In the genomic region with DNA sequence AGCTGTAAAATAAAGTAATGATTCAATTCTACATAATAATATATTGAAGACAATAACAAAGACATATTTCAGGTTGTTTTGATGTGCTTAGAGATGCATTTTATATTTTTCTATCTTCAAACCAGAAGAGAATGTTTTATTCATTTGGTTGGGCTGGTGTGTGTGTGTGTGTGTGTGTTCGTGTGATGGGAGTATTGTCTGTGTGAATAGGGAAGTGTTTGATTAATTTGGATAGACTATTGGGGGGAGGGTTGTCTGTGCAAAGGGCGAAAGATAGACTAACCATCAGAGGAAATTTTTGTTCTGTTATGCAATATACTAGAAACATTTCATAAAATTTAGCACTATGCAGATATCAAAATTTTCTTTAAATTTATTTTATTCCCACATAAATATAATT, we compare ENCODE assay signal across 29 mouse cellular contexts.
DNase-seq lines count a peak whose midpoint lies in the region; ATAC-seq and TF ChIP-seq lines count a peak whose summit lies in the region.
"Had no signal": no experiment of that assay in that cellular context is flagged by ENCODE, and none has a peak within 500 bp of the region (broad histone marks: within the 10 kb centered on the region; RNA-seq: fewer than 3 reads in every experiment).

No protein-coding gene starts in this region.

- peak; percentile 28 for DNase-seq in hindbrain, embryonic 11.5 days (ENCODE audit: low spot score)
- no peak for DNase-seq in hindbrain, embryonic 10.5 days (ENCODE audit: low spot score)
- no peak for DNase-seq in midbrain, embryonic 11.5 days (ENCODE audit: low spot score, missing footprints)
- no peak for DNase-seq in midbrain, embryonic 10.5 days (ENCODE audit: low spot score)
- no peak for DNase-seq in lung, adult 2 months
- DNase-seq in liver, embryonic 11.5 days (ENCODE audit: low spot score): no peak
- DNase-seq: adrenal gland, adult 8-10 months; adrenal gland, postnatal 25 days; cerebellum, adult 11-12 months; cerebellum, adult 8-10 months; cerebellum, postnatal 10 days; cerebellum, postnatal 36 days; embryo, embryonic 11 days; gastrocnemius, postnatal 14 days; heart, adult 18-20 months; heart, postnatal 10 days; heart, postnatal 36 days had no signal

- no peak overlapping the region for H3K9ac ChIP-seq in hindbrain, embryonic 11.5 days (ENCODE audit: low read depth, low read length)
- no peak overlapping the region for H3K9ac ChIP-seq in midbrain, embryonic 11.5 days (ENCODE audit: low read length)
- no peak overlapping the region for H3K9ac ChIP-seq in midbrain, embryonic 13.5 days (replicated peaks)
- H3K9ac ChIP-seq in midbrain, embryonic 16.5 days (ENCODE audit: low read depth, low read length): no peak overlapping the region
- no peak overlapping the region for H3K9ac ChIP-seq in liver, embryonic 11.5 days (ENCODE audit: low read depth, low read length)
- H3K9ac ChIP-seq: embryonic facial prominence, embryonic 13.5 days; forebrain, embryonic 13.5 days; heart, embryonic 12.5 days; heart, embryonic 15.5 days; hindbrain, embryonic 15.5 days had no signal

- H3K9me3 ChIP-seq in hindbrain, embryonic 11.5 days (ENCODE audit: control insufficient read depth, low read length): no peaks in the 10 kb centered on the region
- no peaks in the 10 kb centered on the region for H3K9me3 ChIP-seq in hindbrain, embryonic 10.5 days
- no peaks in the 10 kb centered on the region for H3K9me3 ChIP-seq in midbrain, embryonic 11.5 days (ENCODE audit: control insufficient read depth, low read length)
- H3K9me3 ChIP-seq in midbrain, embryonic 10.5 days (replicated peaks): no peaks in the 10 kb centered on the region
- no peaks in the 10 kb centered on the region for H3K9me3 ChIP-seq in midbrain, embryonic 13.5 days
- H3K9me3 ChIP-seq in midbrain, embryonic 16.5 days (replicated peaks; ENCODE audit: control insufficient read depth, low read length, poor library complexity, severe bottlenecking): no peaks in the 10 kb centered on the region
- no peaks in the 10 kb centered on the region for H3K9me3 ChIP-seq in liver, embryonic 11.5 days (ENCODE audit: control insufficient read depth, low read length)
- H3K9me3 ChIP-seq: embryonic facial prominence, embryonic 10.5 days; embryonic facial prominence, embryonic 13.5 days; forebrain, embryonic 10.5 days; forebrain, embryonic 13.5 days; heart, embryonic 12.5 days; heart, embryonic 15.5 days; hindbrain, embryonic 15.5 days had no signal

- TF ChIP-seq CTCF in lung, adult 2 months (IDR thresholded peaks at IDR 0.05; ENCODE audit: insufficient read depth, low read length): no peak

- peak; percentile 72 for ATAC-seq in hindbrain, embryonic 11.5 days (ENCODE audit: low FRiP score)
- ATAC-seq in midbrain, embryonic 11.5 days (ENCODE audit: low FRiP score): peak; percentile 65; the same call in 1 of the 2 replicates
- ATAC-seq in midbrain, embryonic 13.5 days: peak; percentile 65
- ATAC-seq in midbrain, embryonic 16.5 days: 0 out of 2 replicates have a peak, but pooled peaks have one; percentile 50
- no peak for ATAC-seq in liver, embryonic 11.5 days (replicated peaks; ENCODE audit: low FRiP score)
- ATAC-seq: activated CD4-positive, CD25-positive, alpha-beta regulatory T cell, adult 4 months; forebrain, embryonic 16.5 days; inflammation-experienced regulatory T-cells, adult 6 months had no signal

- H3K4me2 ChIP-seq in hindbrain, embryonic 11.5 days (replicated peaks; ENCODE audit: low read depth, low read length): no peak overlapping the region
- H3K4me2 ChIP-seq in midbrain, embryonic 11.5 days: no peak overlapping the region
- no peak overlapping the region for H3K4me2 ChIP-seq in midbrain, embryonic 13.5 days (replicated peaks)
- no peak overlapping the region for H3K4me2 ChIP-seq in midbrain, embryonic 16.5 days (ENCODE audit: low read length)
- H3K4me2 ChIP-seq in liver, embryonic 11.5 days: no peak overlapping the region
- H3K4me2 ChIP-seq: embryonic facial prominence, embryonic 13.5 days; forebrain, embryonic 13.5 days; heart, embryonic 12.5 days; heart, embryonic 15.5 days; hindbrain, embryonic 15.5 days had no signal

- 53% methylated on average over 2 of the region's 2 CpGs for WGBS in hindbrain, embryonic 11.5 days
- 75% methylated on average over 2 of the region's 2 CpGs for WGBS in hindbrain, embryonic 10.5 days
- WGBS in midbrain, embryonic 11.5 days: 69% methylated on average over 2 of the region's 2 CpGs
- WGBS in midbrain, embryonic 10.5 days: 80% methylated on average over 2 of the region's 2 CpGs
- WGBS in midbrain, embryonic 13.5 days: 49% methylated on average over 2 of the region's 2 CpGs
- WGBS in midbrain, embryonic 16.5 days: 52% methylated on average over 2 of the region's 2 CpGs
- 63% methylated on average over 2 of the region's 2 CpGs for WGBS in lung, adult 2 months
- WGBS in liver, embryonic 11.5 days: 64% methylated on average over 2 of the region's 2 CpGs

- no peaks in the 10 kb centered on the region for H3K4me1 ChIP-seq in hindbrain, embryonic 11.5 days (replicated peaks; ENCODE audit: control insufficient read depth, insufficient read depth, low read length)
- no peaks in the 10 kb centered on the region for H3K4me1 ChIP-seq in hindbrain, embryonic 10.5 days (replicated peaks)
- peaks cover 2% of the 10 kb centered on the region; the same call in 1 of the 2 replicates for H3K4me1 ChIP-seq in midbrain, embryonic 11.5 days (ENCODE audit: control insufficient read depth, insufficient read depth, low read length)
- peaks cover 5% of the 10 kb centered on the region; the same call in 1 of the 2 replicates for H3K4me1 ChIP-seq in midbrain, embryonic 10.5 days
- H3K4me1 ChIP-seq in midbrain, embryonic 13.5 days (replicated peaks): peaks cover 22% of the 10 kb centered on the region
- peaks cover 15% of the 10 kb centered on the region for H3K4me1 ChIP-seq in midbrain, embryonic 16.5 days (ENCODE audit: control insufficient read depth, insufficient read depth, low read length)
- H3K4me1 ChIP-seq in lung, adult 2 months (ENCODE audit: control insufficient read depth, insufficient read depth, low read length): no peaks in the 10 kb centered on the region
- no peaks in the 10 kb centered on the region for H3K4me1 ChIP-seq in liver, embryonic 11.5 days (replicated peaks; ENCODE audit: control insufficient read depth, insufficient read depth, low read length)
- H3K4me1 ChIP-seq: embryonic facial prominence, embryonic 10.5 days; embryonic facial prominence, embryonic 13.5 days; heart, embryonic 12.5 days; heart, embryonic 15.5 days; hindbrain, embryonic 15.5 days had no signal

- no peaks in the 10 kb centered on the region for H3K36me3 ChIP-seq in hindbrain, embryonic 11.5 days (ENCODE audit: control insufficient read depth, insufficient read depth, low read length)
- H3K36me3 ChIP-seq in hindbrain, embryonic 10.5 days: no peaks in the 10 kb centered on the region
- no peaks in the 10 kb centered on the region for H3K36me3 ChIP-seq in midbrain, embryonic 11.5 days (ENCODE audit: control insufficient read depth, insufficient read depth, low read length)
- H3K36me3 ChIP-seq in midbrain, embryonic 10.5 days: no peaks in the 10 kb centered on the region
- H3K36me3 ChIP-seq in midbrain, embryonic 13.5 days: no peaks in the 10 kb centered on the region
- no peaks in the 10 kb centered on the region for H3K36me3 ChIP-seq in midbrain, embryonic 16.5 days (ENCODE audit: control insufficient read depth, insufficient read depth, low read length)
- no peaks in the 10 kb centered on the region for H3K36me3 ChIP-seq in liver, embryonic 11.5 days (ENCODE audit: control insufficient read depth, insufficient read depth, low read length)
- H3K36me3 ChIP-seq: embryonic facial prominence, embryonic 10.5 days; embryonic facial prominence, embryonic 13.5 days; forebrain, embryonic 10.5 days; heart, embryonic 12.5 days; heart, embryonic 15.5 days; hindbrain, embryonic 15.5 days had no signal

- H3K27me3 ChIP-seq in hindbrain, embryonic 11.5 days (ENCODE audit: control insufficient read depth, insufficient read depth, low read length): no peaks in the 10 kb centered on the region
- no peaks in the 10 kb centered on the region for H3K27me3 ChIP-seq in hindbrain, embryonic 10.5 days (ENCODE audit: insufficient read depth, poor library complexity, severe bottlenecking)
- no peaks in the 10 kb centered on the region for H3K27me3 ChIP-seq in midbrain, embryonic 11.5 days (ENCODE audit: control insufficient read depth, insufficient read depth, low read length)
- no peaks in the 10 kb centered on the region for H3K27me3 ChIP-seq in midbrain, embryonic 10.5 days (ENCODE audit: low read depth, poor library complexity, severe bottlenecking)
- H3K27me3 ChIP-seq in midbrain, embryonic 13.5 days: no peaks in the 10 kb centered on the region
- H3K27me3 ChIP-seq in midbrain, embryonic 16.5 days (ENCODE audit: control insufficient read depth, insufficient read depth, low read depth, low read length): no peaks in the 10 kb centered on the region
- H3K27me3 ChIP-seq in liver, embryonic 11.5 days (replicated peaks; ENCODE audit: control insufficient read depth, insufficient read depth, low read length): no peaks in the 10 kb centered on the region
- H3K27me3 ChIP-seq: embryonic facial prominence, embryonic 13.5 days; forebrain, embryonic 13.5 days; heart, embryonic 12.5 days; heart, embryonic 15.5 days; hindbrain, embryonic 15.5 days had no signal

- no peak overlapping the region for H3K4me3 ChIP-seq in hindbrain, embryonic 11.5 days (ENCODE audit: low read depth, low read length)
- H3K4me3 ChIP-seq in hindbrain, embryonic 10.5 days: no peak overlapping the region
- no peak overlapping the region for H3K4me3 ChIP-seq in midbrain, embryonic 11.5 days (ENCODE audit: low read depth, low read length)
- no peak overlapping the region for H3K4me3 ChIP-seq in midbrain, embryonic 10.5 days
- no peak overlapping the region for H3K4me3 ChIP-seq in midbrain, embryonic 13.5 days (replicated peaks)
- H3K4me3 ChIP-seq in midbrain, embryonic 16.5 days (ENCODE audit: low read depth, low read length): no peak overlapping the region
- H3K4me3 ChIP-seq in lung, adult 2 months (replicated peaks; ENCODE audit: extremely low read depth, low read depth, low read length): no peak overlapping the region
- no peak overlapping the region for H3K4me3 ChIP-seq in liver, embryonic 11.5 days (ENCODE audit: low read depth, low read length)
- H3K4me3 ChIP-seq: embryonic facial prominence, embryonic 10.5 days; embryonic facial prominence, embryonic 13.5 days; forebrain, embryonic 10.5 days; forebrain, embryonic 13.5 days; heart, embryonic 12.5 days; heart, embryonic 15.5 days; hindbrain, embryonic 15.5 days had no signal

- no peak for TF ChIP-seq POLR2A in lung, adult 2 months (IDR thresholded peaks at IDR 0.05; ENCODE audit: borderline replicate concordance, extremely low read depth, low read depth, low read length)

- H3K27ac ChIP-seq in hindbrain, embryonic 11.5 days (ENCODE audit: low read depth, low read length): no peak overlapping the region
- no peak overlapping the region for H3K27ac ChIP-seq in hindbrain, embryonic 10.5 days
- no peak overlapping the region for H3K27ac ChIP-seq in midbrain, embryonic 11.5 days (ENCODE audit: low read depth, low read length)
- H3K27ac ChIP-seq in midbrain, embryonic 10.5 days (replicated peaks): no peak overlapping the region
- H3K27ac ChIP-seq in midbrain, embryonic 13.5 days: peak overlapping the region; percentile 79
- no peak overlapping the region for H3K27ac ChIP-seq in midbrain, embryonic 16.5 days (ENCODE audit: low read length)
- no peak overlapping the region for H3K27ac ChIP-seq in liver, embryonic 11.5 days (ENCODE audit: low read depth, low read length)
- H3K27ac ChIP-seq: embryonic facial prominence, embryonic 10.5 days; embryonic facial prominence, embryonic 13.5 days; forebrain, embryonic 10.5 days; forebrain, embryonic 13.5 days; heart, embryonic 15.5 days had no signal
